Mouse (Mus musculus): ENCODE measurements around the gene Ascl4. TPM values are rescaled to one million over a fixed set of nuclear protein-coding genes. Genes with fewer than 3 reads are reported as not detected.

The Ascl4 gene
- polyA plus RNA-seq, 1 experiment from 2014 or later = 0.15 TPM

GRCm38 (mm10) chr10:85966476-85966875, 39.0 kb downstream of the Ascl4 start:
- no peak overlapping the region for H3K27ac ChIP-seq (replicated peaks; ENCODE audit: low read depth, low read length)
- H3K27me3 ChIP-seq (ENCODE audit: control insufficient read depth, insufficient read depth, low read length) = no peaks in the 10 kb centered on the region
- H3K9me3 ChIP-seq (ENCODE audit: control insufficient read depth, low read length) = no peaks in the 10 kb centered on the region
- no peak overlapping the region for H3K9ac ChIP-seq (ENCODE audit: low read length)
- H3K36me3 ChIP-seq (ENCODE audit: control insufficient read depth, insufficient read depth, low read length) = no peaks in the 10 kb centered on the region
- DNase-seq (ENCODE audit: low spot score) (no peak), ATAC-seq (ENCODE audit: insufficient number of reproducible peaks, low FRiP score, low TSS enrichment, low read depth) (no peak)
- WGBS = 65% methylated on average over 2 of the region's 2 CpGs
- H3K4me1 ChIP-seq (ENCODE audit: control insufficient read depth, insufficient read depth, low read length) = no peaks in the 10 kb centered on the region
- no peak overlapping the region for H3K4me2 ChIP-seq (ENCODE audit: low read depth, severe bottlenecking)
- no peak overlapping the region for H3K4me3 ChIP-seq (ENCODE audit: low read depth, low read length)

DNA sequence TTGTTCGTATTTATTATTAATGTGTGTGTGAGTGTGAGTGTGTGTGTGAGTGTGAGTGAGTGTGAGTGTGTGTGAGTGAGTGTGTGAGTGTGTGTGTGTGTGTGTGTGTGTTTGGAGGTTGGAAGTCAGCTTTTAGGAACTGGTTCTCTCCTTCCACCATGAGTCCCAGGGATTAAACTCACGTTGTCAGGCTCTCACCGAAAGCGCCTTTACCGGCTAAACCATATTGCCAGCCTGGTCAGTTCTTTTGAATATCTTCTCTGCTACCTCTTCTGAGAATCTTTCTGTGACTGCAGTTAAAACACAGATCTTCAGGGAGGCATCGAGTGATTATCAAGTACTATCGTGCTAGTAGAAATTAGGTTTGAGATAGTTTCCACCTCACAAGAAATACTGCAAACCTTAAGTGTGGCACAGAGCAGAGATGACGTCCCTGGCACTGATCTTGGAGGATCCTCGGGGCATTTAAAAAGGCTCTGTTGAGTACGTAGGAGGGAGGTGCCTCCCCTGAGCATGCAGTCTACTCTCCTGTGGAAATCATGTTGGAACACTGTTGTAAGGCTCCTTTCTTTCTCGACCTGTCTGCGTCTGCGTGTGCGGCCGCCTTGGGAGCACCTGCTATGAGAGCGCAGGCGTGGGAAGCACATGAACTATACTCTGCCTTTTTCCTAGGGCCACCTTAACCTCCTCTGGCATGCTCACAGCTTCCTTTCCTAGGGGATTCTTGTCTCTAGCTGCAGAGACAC, 40.1 kb downstream of the Ascl4 start:
- H3K36me3 ChIP-seq (ENCODE audit: control insufficient read depth, insufficient read depth, low read length) = no peaks in the 10 kb centered on the region
- no peak overlapping the region for H3K4me2 ChIP-seq (ENCODE audit: low read depth, severe bottlenecking)
- DNase-seq (ENCODE audit: low spot score) (no peak), ATAC-seq (ENCODE audit: insufficient number of reproducible peaks, low FRiP score, low TSS enrichment, low read depth) (no peak)
- H3K27me3 ChIP-seq (ENCODE audit: control insufficient read depth, insufficient read depth, low read length) = no peaks in the 10 kb centered on the region
- H3K9ac ChIP-seq (ENCODE audit: low read length) = no peak overlapping the region
- 68% methylated on average over 17 of the region's 17 CpGs for WGBS
- H3K4me3 ChIP-seq (ENCODE audit: low read depth, low read length) = no peak overlapping the region
- H3K4me1 ChIP-seq (ENCODE audit: control insufficient read depth, insufficient read depth, low read length) = no peaks in the 10 kb centered on the region
- H3K27ac ChIP-seq (replicated peaks; ENCODE audit: low read depth, low read length) = no peak overlapping the region
- H3K9me3 ChIP-seq (ENCODE audit: control insufficient read depth, low read length) = no peaks in the 10 kb centered on the region

- ATAC-seq (ENCODE audit: insufficient number of reproducible peaks, low FRiP score, low TSS enrichment, low read depth) = no peak; the same call in 1 of the 2 replicates
- H3K27ac ChIP-seq (replicated peaks; ENCODE audit: low read depth, low read length) = no peak overlapping the region
- DNase-seq (ENCODE audit: low spot score) = peak; percentile 93
- H3K9me3 ChIP-seq (ENCODE audit: control insufficient read depth, low read length) = no peaks in the 10 kb centered on the region
- H3K4me2 ChIP-seq (ENCODE audit: low read depth, severe bottlenecking) = no peak overlapping the region
- H3K4me1 ChIP-seq (ENCODE audit: control insufficient read depth, insufficient read depth, low read length) = no peaks in the 10 kb centered on the region
- WGBS = 14% methylated on average over 7 of the region's 7 CpGs
- H3K36me3 ChIP-seq (ENCODE audit: control insufficient read depth, insufficient read depth, low read length) = no peaks in the 10 kb centered on the region
- no peak overlapping the region for H3K9ac ChIP-seq (ENCODE audit: low read length)
- no peaks in the 10 kb centered on the region for H3K27me3 ChIP-seq (ENCODE audit: control insufficient read depth, insufficient read depth, low read length)
- H3K4me3 ChIP-seq (ENCODE audit: low read depth, low read length) = no peak overlapping the region
Measured at GRCm38 (mm10) chr10:85968157-85968634, 40.7 kb downstream of the Ascl4 start.

DNA sequence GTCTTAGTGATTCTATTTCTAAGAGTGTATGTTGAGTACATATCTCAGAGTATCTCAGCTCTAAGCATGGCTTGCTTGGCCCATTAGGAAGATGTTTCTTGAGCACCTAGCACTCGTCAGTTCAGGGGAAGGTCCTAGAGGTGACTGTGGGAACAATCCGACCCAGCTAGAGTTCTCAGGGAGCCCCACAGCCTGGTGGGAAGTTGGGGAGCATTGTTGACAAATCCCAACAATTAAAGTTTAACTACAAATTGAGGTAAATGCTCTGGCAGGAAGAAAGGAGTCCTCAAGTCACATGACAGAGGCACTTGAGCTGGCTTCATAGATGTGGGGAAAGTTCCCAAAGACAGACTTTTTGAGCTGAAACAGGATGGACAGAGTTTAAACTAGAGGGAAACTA, 41.2 kb downstream of the Ascl4 start:
- 47% methylated on average over 2 of the region's 2 CpGs for WGBS
- no peak overlapping the region for H3K27ac ChIP-seq (replicated peaks; ENCODE audit: low read depth, low read length)
- no peaks in the 10 kb centered on the region for H3K4me1 ChIP-seq (ENCODE audit: control insufficient read depth, insufficient read depth, low read length)
- H3K4me3 ChIP-seq (ENCODE audit: low read depth, low read length) = no peak overlapping the region
- no peak for DNase-seq (ENCODE audit: low spot score)
- no peak overlapping the region for H3K4me2 ChIP-seq (ENCODE audit: low read depth, severe bottlenecking)
- no peak overlapping the region for H3K9ac ChIP-seq (ENCODE audit: low read length)
- no peaks in the 10 kb centered on the region for H3K27me3 ChIP-seq (ENCODE audit: control insufficient read depth, insufficient read depth, low read length)
- no peaks in the 10 kb centered on the region for H3K9me3 ChIP-seq (ENCODE audit: control insufficient read depth, low read length)
- no peak for ATAC-seq (ENCODE audit: insufficient number of reproducible peaks, low FRiP score, low TSS enrichment, low read depth)
- H3K36me3 ChIP-seq (ENCODE audit: control insufficient read depth, insufficient read depth, low read length) = no peaks in the 10 kb centered on the region

DNA sequence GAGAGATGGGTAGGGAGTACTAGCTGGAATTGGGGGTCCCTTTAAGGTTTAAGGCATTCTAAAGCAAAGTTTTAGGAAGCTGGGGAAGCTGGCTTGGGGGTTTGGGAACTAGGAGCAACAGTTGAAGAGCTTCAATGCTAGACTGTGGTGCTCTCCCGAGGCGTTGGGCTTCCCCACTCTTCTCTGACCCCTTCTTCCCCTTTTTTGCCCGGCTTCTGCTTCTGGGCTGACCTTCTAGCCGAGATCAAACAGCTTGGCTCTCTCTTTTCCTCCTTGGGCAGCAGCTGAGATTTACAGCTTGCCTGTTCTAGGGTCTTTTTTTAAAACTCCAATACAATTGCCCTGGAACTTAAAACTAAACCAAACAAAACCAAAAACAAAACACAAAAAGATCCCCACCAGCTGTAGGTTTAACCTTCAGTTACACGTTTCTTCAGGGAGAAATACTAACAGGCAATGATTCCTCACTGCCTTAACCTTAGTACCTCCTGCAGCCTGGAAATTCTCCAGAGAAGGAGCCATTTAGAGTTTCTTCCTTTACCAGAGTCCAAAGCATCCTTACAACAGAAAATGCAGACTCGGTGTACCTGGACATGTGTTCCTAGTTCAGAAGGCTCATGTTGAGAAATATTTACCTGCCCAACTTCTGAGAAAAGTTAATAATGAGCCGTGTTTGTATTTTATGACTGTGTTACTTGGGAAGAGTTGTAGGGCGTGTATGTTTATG, 42.6 kb downstream of the Ascl4 start:
- no peaks in the 10 kb centered on the region for H3K4me1 ChIP-seq (ENCODE audit: control insufficient read depth, insufficient read depth, low read length)
- no peak overlapping the region for H3K4me3 ChIP-seq (ENCODE audit: low read depth, low read length)
- no peaks in the 10 kb centered on the region for H3K9me3 ChIP-seq (ENCODE audit: control insufficient read depth, low read length)
- WGBS = 35% methylated on average over 8 of the region's 8 CpGs
- H3K9ac ChIP-seq (ENCODE audit: low read length) = no peak overlapping the region
- no peak overlapping the region for H3K27ac ChIP-seq (replicated peaks; ENCODE audit: low read depth, low read length)
- no peak overlapping the region for H3K4me2 ChIP-seq (ENCODE audit: low read depth, severe bottlenecking)
- DNase-seq (ENCODE audit: low spot score) (no peak), ATAC-seq (ENCODE audit: insufficient number of reproducible peaks, low FRiP score, low TSS enrichment, low read depth) (no peak)
- no peaks in the 10 kb centered on the region for H3K36me3 ChIP-seq (ENCODE audit: control insufficient read depth, insufficient read depth, low read length)
- no peaks in the 10 kb centered on the region for H3K27me3 ChIP-seq (ENCODE audit: control insufficient read depth, insufficient read depth, low read length)

DNA sequence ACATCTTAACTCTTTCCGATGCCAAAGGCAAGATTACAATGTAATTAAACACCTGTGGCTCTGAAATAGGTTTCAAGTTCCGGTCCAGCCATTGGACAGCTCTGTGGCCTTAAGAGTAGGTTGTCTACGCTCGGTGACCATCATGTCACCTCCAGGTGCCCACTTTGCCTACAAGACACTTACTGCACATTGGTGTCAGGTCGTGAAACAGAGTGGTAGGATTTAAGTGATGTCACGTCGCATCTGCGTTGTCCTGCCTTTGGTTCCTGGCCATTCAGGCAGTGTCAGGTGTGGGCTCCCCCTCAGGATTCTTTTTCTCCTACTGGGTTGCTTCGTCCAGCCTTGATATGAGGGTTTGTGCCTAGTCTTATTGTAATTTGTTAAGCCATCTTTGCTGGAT, 44.3 kb downstream of the Ascl4 start:
- Histone ChIP-seq H3K36me3 (ENCODE audit: control insufficient read depth, insufficient read depth, low read length) (no peaks in the 10 kb centered on the region), H3K4me3 (ENCODE audit: low read depth, low read length) (no peak overlapping the region), H3K9ac (ENCODE audit: low read length) (no peak overlapping the region), H3K27ac (replicated peaks; ENCODE audit: low read depth, low read length) (no peak overlapping the region), H3K27me3 (ENCODE audit: control insufficient read depth, insufficient read depth, low read length) (no peaks in the 10 kb centered on the region), H3K4me2 (ENCODE audit: low read depth, severe bottlenecking) (no peak overlapping the region), H3K9me3 (ENCODE audit: control insufficient read depth, low read length) (no peaks in the 10 kb centered on the region), H3K4me1 (ENCODE audit: control insufficient read depth, insufficient read depth, low read length) (no peaks in the 10 kb centered on the region)
- DNase-seq (ENCODE audit: low spot score) (no peak), ATAC-seq (ENCODE audit: insufficient number of reproducible peaks, low FRiP score, low TSS enrichment, low read depth) (no peak)
- WGBS = 90% methylated on average over 9 of the region's 9 CpGs

- no peaks in the 10 kb centered on the region for H3K27me3 ChIP-seq (ENCODE audit: control insufficient read depth, insufficient read depth, low read length)
- no peaks in the 10 kb centered on the region for H3K4me1 ChIP-seq (ENCODE audit: control insufficient read depth, insufficient read depth, low read length)
- ATAC-seq (ENCODE audit: insufficient number of reproducible peaks, low FRiP score, low TSS enrichment, low read depth) = no peak
- H3K9ac ChIP-seq (ENCODE audit: low read length) = no peak overlapping the region
- no peaks in the 10 kb centered on the region for H3K36me3 ChIP-seq (ENCODE audit: control insufficient read depth, insufficient read depth, low read length)
- no peak overlapping the region for H3K4me3 ChIP-seq (ENCODE audit: low read depth, low read length)
- H3K4me2 ChIP-seq (ENCODE audit: low read depth, severe bottlenecking) = no peak overlapping the region
- no peaks in the 10 kb centered on the region for H3K9me3 ChIP-seq (ENCODE audit: control insufficient read depth, low read length)
- WGBS = 87% methylated on average over 4 of the region's 4 CpGs
- no peak overlapping the region for H3K27ac ChIP-seq (replicated peaks; ENCODE audit: low read depth, low read length)
- no peak for DNase-seq (ENCODE audit: low spot score)
Measured at GRCm38 (mm10) chr10:85972915-85973314, 45.4 kb downstream of the Ascl4 start.

DNA sequence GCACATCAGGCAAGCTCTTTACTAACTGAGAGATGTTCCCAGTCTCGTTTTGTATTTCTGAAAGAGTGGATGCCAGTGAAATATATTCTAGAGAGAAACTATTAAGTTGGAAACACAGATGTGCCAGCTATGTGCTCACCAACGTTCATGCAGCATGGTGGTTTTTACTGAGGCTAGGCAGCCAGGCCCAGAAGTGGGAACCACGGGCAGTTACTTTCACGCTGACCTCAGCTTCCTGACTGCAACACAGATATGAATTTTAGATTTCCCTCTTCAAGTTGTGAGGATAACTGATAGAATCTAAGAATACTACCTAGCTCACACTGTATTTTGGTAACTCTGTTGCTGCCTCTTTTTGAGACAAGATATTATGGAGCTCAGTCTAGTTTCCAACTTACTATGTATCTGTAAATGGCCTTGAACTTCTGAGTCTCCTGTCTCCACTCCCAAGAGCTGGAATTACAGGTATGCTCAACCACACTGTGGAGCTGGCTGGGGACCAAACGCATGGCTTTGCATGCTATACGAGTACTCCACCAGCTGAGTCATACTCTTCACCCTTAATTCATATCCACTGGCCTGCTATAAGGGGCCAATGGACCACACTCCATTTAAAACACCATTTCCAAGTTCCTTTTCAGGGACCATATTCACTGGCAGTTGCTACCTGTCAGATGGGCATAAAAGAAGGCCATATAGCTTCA, 62.1 kb downstream of the Ascl4 start:
- Histone ChIP-seq H3K4me1 (ENCODE audit: control insufficient read depth, insufficient read depth, low read length) (no peaks in the 10 kb centered on the region), H3K27ac (replicated peaks; ENCODE audit: low read depth, low read length) (no peak overlapping the region), H3K4me3 (ENCODE audit: low read depth, low read length) (no peak overlapping the region), H3K27me3 (ENCODE audit: control insufficient read depth, insufficient read depth, low read length) (no peaks in the 10 kb centered on the region), H3K9me3 (ENCODE audit: control insufficient read depth, low read length) (no peaks in the 10 kb centered on the region), H3K4me2 (ENCODE audit: low read depth, severe bottlenecking) (no peak overlapping the region), H3K36me3 (ENCODE audit: control insufficient read depth, insufficient read depth, low read length) (no peaks in the 10 kb centered on the region), H3K9ac (ENCODE audit: low read length) (no peak overlapping the region)
- WGBS = 78% methylated on average over 6 of the region's 6 CpGs
- ATAC-seq (ENCODE audit: insufficient number of reproducible peaks, low FRiP score, low TSS enrichment, low read depth) (no peak), DNase-seq (ENCODE audit: low spot score) (no peak)
